Comparison of ENCODE assay signal across 32 mouse cellular contexts in the genomic region with DNA sequence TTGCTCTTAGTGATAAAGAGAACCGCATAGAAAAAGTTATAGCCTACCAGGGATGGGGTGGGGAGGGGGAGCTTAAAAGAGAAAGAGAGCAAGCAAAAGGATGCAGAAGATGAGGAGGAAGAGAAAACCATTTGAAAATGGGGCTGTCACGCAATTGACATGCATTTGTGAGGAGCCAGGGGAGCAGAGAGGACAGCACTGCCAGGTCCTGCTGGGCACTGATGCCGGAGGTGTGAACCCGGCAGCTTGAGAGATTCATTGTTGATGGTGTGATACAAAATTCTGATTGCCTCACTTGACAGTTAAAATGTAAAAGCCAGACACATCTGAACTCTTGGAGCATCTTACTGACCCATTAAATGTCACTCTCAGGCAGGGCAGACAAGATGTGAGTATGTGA. TPM values are rescaled to one million over a fixed set of nuclear protein-coding genes. Genes with fewer than 3 reads are reported as not detected.
DNase-seq lines count a peak whose midpoint lies in the region; ATAC-seq and TF ChIP-seq lines count a peak whose summit lies in the region.
"Had no signal": no experiment of that assay in that cellular context is flagged by ENCODE, and none has a peak within 500 bp of the region (broad histone marks: within the 10 kb centered on the region; RNA-seq: fewer than 3 reads in every experiment).

No protein-coding gene starts in this region.

- H3K27ac ChIP-seq in left cerebral cortex, adult 2 months, result no peak overlapping the region
- H3K27ac ChIP-seq: embryonic facial prominence, embryonic 10.5 days; embryonic facial prominence, embryonic 13.5 days; forebrain, embryonic 12.5 days; forebrain, embryonic 15.5 days; heart, adult 2 months; heart, embryonic 15.5 days; hindbrain, embryonic 10.5 days; hindbrain, embryonic 13.5 days; intestine, embryonic 15.5 days had no signal

- peak; percentile 43 to 54 for DNase-seq in cerebellum, postnatal 10 days
- DNase-seq in cerebellum, postnatal 36 days, result peak; percentile 18 to 25
- no peak for DNase-seq in cerebellum, adult 11-12 months
- peak; percentile 15 for DNase-seq in left cerebral cortex, postnatal 4 days
- DNase-seq in left cerebral cortex, adult 2 months (ENCODE audit: extremely low spot score in 1 of 2, low spot score in 2 of 2), result no peak
- DNase-seq in brain, adult 2 months (ENCODE audit: low read depth, low spot score), result peak; percentile 23
- DNase-seq: adrenal gland, postnatal 10 days; adrenal gland, postnatal 36 days; B cell, adult 2 months; embryo, embryonic 11 days; gastrocnemius, postnatal 36 days; heart, adult 2 months; heart, postnatal 10 days; heart, postnatal 36 days had no signal

- intact Hi-C loops in left cerebral cortex, postnatal 4 days (cut with DNase I), result no loop called here
- intact Hi-C loops in left cerebral cortex, adult 2 months (cut with DNase I), result no loop called here

- no peak for ATAC-seq in cerebellum, adult (ENCODE audit: insufficient number of reproducible peaks, low FRiP score, low TSS enrichment)
- ATAC-seq: forebrain, embryonic 15.5 days; hindbrain, embryonic 16.5 days; intestine, embryonic 15.5 days; Patski had no signal

- no peak for TF ChIP-seq CTCF in left cerebral cortex, adult 2 months (IDR thresholded peaks at IDR 0.05)

- H3K4me3 ChIP-seq in left cerebral cortex, adult 2 months, result no peak overlapping the region
- H3K4me3 ChIP-seq: embryonic facial prominence, embryonic 10.5 days; embryonic facial prominence, embryonic 13.5 days; erythroblast, embryonic 14.5 days; forebrain, embryonic 12.5 days; forebrain, embryonic 15.5 days; heart, adult 2 months; heart, embryonic 12.5 days; heart, embryonic 15.5 days; hindbrain, embryonic 10.5 days; hindbrain, embryonic 13.5 days; intestine, embryonic 15.5 days had no signal

RNA-seq across cellular contexts. Expression of a gene that starts 3.5 kb away (rescaled TPM):
- total RNA-seq in left cerebral cortex, postnatal 4 days (2021), result 10 to 100 TPM; 64.4 to 72.2 TPM
- total RNA-seq in left cerebral cortex, adult 2 months (2021), result 10 to 100 TPM; 15.6 to 16.0 TPM

RNA-seq across cellular contexts. Expression of a gene that starts 27.8 kb away (rescaled TPM):
- not detected for total RNA-seq in left cerebral cortex, postnatal 4 days (2021)
- not detected for total RNA-seq in left cerebral cortex, adult 2 months (2021)
- total RNA-seq: adrenal gland, adult 18-20 months; adrenal gland, postnatal 10 days; adrenal gland, postnatal 36 days; CH12.LX; G1E; gastrocnemius, adult 8-10 months; gastrocnemius, postnatal 36 days; granulocyte monocyte progenitor cell, adult 5-6 weeks; heart, adult 2 months; heart, postnatal 10 days; heart, postnatal 36 days had no signal

Comparison
In these comparisons a context has a peak if more than half of its experiments do, and no peak if none do; other contexts are left out.
1. DNase-seq: peak in cerebellum, postnatal 10 days (2 of 2), cerebellum, postnatal 36 days (2 of 2), left cerebral cortex, postnatal 4 days (single experiment) and brain, adult 2 months (single experiment); none in cerebellum, adult 11-12 months (single experiment) and left cerebral cortex, adult 2 months (0 of 2).